Mouse (Mus musculus): ENCODE results near the gene Tapbp.
"Not testable (repeated sequence)": the region's sequence is repeated elsewhere in the genome, so short reads cannot be mapped to it uniquely, and the experiment has no call there.

DNA sequence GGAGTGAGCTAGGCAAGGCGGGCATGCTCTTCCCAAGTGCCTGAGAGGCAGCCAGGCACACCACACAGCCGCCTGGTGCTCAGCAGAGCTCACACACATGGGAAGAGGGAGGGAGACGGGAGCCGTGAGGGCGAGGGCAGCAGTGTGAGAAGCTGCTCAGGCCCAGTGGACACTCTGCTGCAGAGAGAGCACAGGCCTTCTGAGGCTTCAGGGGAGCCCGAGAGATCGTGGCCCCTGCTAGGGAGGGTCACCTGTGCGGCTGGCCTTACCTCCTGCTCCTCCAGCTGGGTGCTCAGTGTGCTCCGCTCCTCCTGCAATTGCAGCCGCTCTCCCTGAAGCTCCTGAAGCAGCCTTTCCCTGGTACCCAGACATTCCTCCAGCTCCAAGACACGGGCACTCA lies 31.4 kb upstream of the Tapbp start:
- not testable (repeated sequence) for TF ChIP-seq CTCF (conservative IDR thresholded peaks at IDR 0.05; ENCODE audit: insufficient read depth, insufficient read length, low read depth, low read length); POLR2A (IDR thresholded peaks at IDR 0.05; ENCODE audit: low read depth, low read length)

Measured in kidney, adult 2 months (tissue).